Mouse (Mus musculus): ENCODE measurements at regions not wholly inside any gene's neighbourhood (a gene's known extent, or its start where the extent isn't known, plus 50 kb on each side); places are given as distances from the start of the nearest gene placed in this dataset.

GRCm38 (mm10) chr11:8209041-8209440 is 455.3 kb downstream of the Tns3 start:
- no peak for TF ChIP-seq HCFC1 (IDR thresholded peaks at IDR 0.05; ENCODE audit: borderline replicate concordance, insufficient read depth, low read length)
- TF ChIP-seq ZNF384 (IDR thresholded peaks at IDR 0.05; ENCODE audit: low read depth, low read length) = no peak
- no peak for TF ChIP-seq CHD2 (IDR thresholded peaks at IDR 0.05; ENCODE audit: low read depth, low read length)
- TF ChIP-seq ZC3H11A (IDR thresholded peaks at IDR 0.05; ENCODE audit: borderline replicate concordance, low read depth, low read length) = no peak
- TF ChIP-seq MAFK (IDR thresholded peaks at IDR 0.05; ENCODE audit: insufficient read depth, low read depth, low read length) = no peak
